Mouse (Mus musculus): ENCODE measurements around the gene Gtf2b.

DNA sequence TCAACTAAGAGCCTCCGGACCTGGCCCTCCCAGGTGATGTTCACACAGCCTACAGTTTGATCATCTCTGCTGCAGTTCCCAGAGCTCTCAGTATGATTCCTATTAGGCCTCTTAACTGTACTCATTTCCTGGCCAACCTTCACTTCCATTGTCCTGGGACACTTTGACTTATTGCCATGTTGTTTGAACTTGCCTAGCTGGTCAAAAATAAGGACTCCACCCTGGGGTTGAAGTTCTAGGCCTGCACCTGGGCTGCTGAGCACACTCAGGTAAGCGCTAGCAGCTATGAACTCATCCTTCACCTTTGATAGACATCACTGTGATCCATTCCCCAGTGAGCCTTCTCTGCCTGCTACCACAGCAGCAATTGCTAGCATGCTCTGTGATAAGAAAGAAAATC is 19.8 kb upstream of the Gtf2b start:
- no peak for TF ChIP-seq CTCF (IDR thresholded peaks at IDR 0.05; ENCODE audit: borderline replicate concordance, insufficient read depth, low read length)
- no peak for TF ChIP-seq POLR2A (IDR thresholded peaks at IDR 0.05; ENCODE audit: low read depth, low read length)

All from embryonic fibroblast, embryonic 13.5 days (primary cell).